Mouse (Mus musculus) ovary, adult 18-20 months (tissue): Measurements from ENCODE around the gene Ift43.

ENCODE experiments used
- DNase-seq: peaks from one replicate; pipeline ENCODE4 v3.0.0; 2022; ENCODE audit warnings: low spot score, mixed read lengths

The Ift43 gene

DNA sequence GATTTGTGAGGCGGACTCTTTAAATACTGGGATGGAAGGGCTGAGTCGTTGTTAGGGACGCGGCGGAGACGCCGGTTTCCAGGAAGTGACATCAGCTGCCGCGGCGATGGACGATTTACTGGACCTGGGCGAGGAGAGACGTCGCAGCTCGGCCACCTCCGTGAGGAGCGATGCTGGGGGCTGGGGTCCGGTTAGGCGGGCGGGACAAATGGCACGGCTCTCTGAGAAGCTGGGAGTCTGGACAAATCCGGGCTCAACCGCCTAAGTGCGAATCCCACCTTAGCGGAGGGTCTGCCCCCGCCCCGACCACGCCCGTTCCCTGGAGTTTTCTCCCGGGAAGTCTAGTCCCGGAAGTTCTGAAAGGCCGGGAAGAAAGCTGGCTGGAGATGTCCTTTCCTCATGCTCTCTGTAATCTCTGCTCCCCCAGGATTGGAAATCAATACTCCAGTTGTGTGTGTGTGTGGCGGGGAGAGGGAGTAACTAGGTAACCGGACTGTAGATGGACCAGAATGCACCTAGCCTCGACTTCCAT is at the start of gene Ift43:
TSS of gene Ift43 (plus strand) at position 61 of the 532 bp plus-strand sequence.
- peak; percentile 71 for DNase-seq

GRCm38 (mm10) chr12:86035586-86035985 is 46.8 kb upstream of the Ift43 start:
- DNase-seq: no peak

- DNase-seq: no peak
Observed at GRCm38 (mm10) chr12:86036368-86037166, 45.8 kb upstream of the Ift43 start.

DNA sequence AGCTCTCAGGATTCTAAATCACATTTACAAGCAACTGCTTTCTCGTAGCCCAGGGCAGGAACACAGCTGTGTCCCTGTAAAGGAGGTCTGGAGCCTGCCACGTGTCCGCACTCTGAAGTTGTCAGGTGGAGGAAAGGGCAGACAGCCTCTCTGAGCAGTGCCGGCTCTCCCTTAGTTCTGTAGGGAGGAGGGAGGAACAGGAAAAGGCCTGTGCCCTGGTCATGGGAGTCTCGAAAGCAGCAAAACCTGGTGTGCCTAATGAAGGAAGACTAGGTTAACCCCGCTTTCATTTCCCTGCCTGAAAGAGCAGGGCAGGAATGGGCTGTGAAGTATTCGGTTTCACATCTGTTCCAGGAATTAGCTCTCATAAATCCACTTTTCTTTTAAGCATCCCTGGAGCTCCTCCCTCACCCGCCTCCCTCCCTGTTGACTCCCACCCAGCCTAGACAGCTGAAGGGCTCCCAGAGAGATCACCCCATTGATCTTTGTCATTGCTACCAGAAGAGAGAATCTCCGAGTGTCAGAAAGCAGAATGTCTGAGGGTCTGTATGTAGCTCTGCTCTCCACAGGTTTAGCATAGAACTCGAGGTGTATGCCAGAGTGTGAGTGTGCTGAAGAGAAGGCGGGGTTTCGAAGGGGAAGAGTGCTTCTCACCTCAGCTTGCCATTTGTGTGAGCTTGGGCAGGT is 45.0 kb upstream of the Ift43 start:
- no peak for DNase-seq

DNA sequence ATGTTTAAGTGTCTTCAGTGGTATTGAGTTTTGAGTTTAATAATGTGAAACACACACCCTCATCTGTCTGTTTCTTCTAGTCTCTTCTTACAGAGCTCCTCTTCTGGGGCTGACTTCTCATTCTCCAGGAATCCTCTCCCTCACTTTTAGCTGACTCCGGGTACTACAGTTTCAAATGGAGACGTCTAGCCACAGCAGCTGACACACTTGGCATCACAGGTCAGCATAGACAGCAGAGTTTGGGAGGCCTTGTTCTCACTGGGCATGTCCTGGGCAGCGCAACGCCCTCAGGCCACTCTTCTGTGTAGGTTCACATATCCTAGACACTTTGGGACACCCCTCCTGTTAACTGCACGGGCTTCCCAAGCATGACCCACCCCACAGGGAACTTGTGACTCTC is 43.3 kb upstream of the Ift43 start:
- no peak for DNase-seq

- no peak for DNase-seq
Observed at GRCm38 (mm10) chr12:86039751-86040150, 42.6 kb upstream of the Ift43 start.

GRCm38 (mm10) chr12:86046141-86046540 is 36.2 kb upstream of the Ift43 start:
- no peak for DNase-seq

DNA sequence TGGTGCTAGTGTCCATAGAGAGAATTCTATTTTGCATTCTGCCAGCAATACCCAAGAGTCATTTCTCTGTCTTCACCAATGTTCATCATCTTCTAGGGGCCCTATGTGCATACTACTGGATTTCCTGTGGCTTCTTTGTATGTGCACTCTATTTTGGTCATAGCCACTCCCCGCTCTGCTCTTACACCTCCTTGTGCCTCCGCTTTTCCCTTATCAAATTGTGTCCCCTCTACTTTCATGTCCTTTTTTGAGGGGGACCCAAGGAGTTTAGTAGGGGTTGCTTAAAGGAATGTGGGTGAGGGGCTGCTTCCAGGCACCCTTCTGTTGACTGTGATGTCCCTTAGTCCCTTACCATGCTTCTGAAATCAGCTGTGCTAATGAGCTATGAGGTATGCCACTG is 35.6 kb upstream of the Ift43 start:
- DNase-seq: no peak

DNA sequence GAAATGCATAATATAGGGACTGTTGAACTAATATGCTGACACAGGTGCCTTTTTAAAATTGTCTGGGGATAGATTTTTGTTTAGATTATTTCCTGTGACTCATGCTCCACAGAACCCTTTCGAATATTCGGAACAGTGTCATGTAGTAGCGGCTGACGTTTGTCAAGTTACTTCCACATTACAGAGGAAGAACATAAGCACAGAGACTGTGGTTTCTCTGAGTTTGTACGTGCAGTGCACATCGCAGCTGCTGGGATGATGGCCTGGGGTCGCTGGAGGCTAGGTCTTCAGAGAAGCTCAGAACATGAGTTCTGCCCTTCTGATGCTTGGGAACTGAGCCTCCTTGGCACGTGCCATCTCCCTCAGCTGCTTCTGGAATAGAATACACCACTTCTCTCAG is 35.0 kb upstream of the Ift43 start:
- DNase-seq: no peak

GRCm38 (mm10) chr12:86049813-86050212 is 32.5 kb upstream of the Ift43 start:
- no peak for DNase-seq

- no peak for DNase-seq
Observed at GRCm38 (mm10) chr12:86051477-86051876, 30.9 kb upstream of the Ift43 start.

DNA sequence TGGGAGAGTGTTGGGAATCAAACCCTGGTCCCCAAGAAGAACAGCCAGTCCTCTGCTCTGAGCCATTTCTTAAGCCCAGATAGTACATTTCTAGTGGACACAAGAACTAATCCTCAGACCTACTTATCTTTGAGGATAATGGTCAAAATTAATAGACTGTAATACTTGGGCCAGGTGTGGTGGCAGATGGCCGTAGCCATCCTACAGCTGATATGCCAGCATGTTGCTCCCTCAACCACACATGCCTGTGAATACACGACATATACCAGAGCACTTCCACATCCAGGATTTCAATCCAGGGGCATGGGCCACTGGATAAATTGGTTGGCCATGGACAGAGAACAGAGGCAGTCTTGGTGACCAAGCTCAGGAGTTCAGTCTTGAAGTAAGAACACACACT is 27.0 kb upstream of the Ift43 start:
- no peak for DNase-seq

- no peak for DNase-seq
Observed at GRCm38 (mm10) chr12:86056976-86057375, 25.4 kb upstream of the Ift43 start.

DNA sequence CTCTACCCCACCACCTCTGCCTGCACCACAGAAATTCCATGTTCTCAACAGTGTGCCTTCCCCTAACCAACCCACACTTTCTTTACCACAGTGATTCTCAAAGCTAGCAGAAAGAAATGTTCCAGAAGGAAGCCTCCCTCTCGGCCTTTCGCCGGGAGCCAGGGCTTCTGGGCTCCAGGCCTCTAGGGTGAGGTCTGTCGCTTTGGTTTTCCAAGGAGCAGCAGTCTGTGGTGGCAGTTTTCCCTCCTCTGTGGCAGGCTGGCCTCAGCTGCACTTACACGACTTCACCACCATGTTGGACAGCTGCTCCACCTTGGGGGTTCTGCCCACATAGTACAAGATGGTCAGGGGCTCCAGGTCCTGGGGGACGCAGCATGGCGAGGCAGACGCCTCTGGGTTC is 24.8 kb upstream of the Ift43 start:
- no peak for DNase-seq

GRCm38 (mm10) chr12:86059341-86059740 is 23.0 kb upstream of the Ift43 start:
- no peak for DNase-seq

DNA sequence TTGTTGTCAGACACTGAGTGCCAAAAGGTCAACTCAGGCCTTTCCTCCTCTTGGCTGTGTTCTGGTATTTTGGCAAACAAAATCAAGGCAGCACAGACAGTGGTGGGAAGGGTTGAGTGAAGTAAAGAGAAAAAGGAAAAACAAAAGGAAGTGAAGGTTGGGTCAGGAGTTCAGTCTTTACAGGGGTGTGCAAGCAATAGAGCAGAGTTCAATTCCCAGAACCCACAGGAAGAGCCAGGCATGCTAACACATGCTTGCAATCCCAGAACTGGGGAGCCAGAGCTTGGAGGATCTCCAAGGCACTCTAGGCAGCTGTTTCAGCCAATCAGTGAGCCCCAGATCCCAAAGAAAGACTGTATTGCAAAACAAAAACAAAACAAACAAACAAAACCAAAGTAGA is 17.5 kb upstream of the Ift43 start:
- DNase-seq: no peak

DNA sequence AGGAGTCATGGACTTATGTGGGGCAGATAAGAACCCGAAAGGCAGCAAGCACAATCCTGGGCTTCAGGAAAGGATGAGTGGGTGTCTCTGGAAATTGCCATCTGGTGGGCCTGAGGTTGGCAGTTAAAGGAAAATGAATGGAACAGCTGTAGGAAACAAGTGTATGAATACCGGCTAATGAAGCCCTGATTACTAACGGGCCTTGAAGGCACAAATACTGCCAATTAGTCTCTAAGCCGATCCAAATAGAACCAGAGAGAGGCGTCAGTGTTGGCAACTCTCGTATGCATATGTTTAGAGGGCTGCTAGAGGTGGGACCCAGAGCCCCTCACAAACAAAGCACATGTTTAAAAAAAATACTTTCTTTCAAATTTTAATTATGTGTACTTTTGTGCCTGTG is 10.9 kb upstream of the Ift43 start:
- no peak for DNase-seq

GRCm38 (mm10) chr12:86074681-86075080 is 7.7 kb upstream of the Ift43 start:
- DNase-seq: no peak

DNA sequence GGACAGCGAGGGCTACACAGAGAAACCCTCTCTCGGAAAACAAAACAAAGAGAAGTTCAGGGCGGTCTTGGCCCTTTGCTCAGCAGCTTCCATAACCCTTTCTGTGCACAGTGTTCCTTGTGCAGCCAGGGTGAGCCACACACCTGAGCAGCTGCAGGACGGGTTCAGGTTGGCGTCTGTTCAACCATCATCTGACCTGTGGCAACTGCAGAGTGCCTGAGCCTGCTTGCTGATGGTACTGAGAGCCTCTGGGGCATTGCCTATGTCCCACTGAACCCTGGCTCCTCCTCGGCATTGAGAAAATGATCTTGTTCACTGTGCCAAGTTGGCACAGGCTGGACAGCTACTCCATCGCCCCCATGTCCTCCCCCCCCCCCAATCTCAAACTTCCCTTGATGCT is 7.0 kb upstream of the Ift43 start:
- no peak for DNase-seq

GRCm38 (mm10) chr12:86076321-86076901 is 5.9 kb upstream of the Ift43 start:
- peak; percentile 41 for DNase-seq

DNA sequence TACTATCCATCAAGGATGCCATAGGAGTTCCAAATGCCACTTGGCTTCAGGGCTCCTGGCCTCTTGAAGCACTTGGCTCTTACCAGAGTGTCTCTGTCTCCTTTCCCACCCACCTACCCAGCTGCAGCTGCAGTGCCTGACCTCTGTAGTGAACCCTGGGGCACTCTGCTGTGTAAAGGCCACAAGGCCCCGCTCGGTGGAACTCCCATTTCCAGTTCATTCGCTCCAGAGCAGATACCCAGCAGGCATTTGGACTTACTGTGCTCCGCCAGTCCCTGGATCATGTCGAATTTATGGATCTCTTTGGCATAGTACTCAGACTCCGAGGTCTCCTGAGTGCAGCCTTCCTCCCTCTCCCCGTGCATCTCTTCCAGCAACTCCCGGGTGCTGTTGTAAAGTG is 5.0 kb upstream of the Ift43 start:
- DNase-seq: no peak

DNA sequence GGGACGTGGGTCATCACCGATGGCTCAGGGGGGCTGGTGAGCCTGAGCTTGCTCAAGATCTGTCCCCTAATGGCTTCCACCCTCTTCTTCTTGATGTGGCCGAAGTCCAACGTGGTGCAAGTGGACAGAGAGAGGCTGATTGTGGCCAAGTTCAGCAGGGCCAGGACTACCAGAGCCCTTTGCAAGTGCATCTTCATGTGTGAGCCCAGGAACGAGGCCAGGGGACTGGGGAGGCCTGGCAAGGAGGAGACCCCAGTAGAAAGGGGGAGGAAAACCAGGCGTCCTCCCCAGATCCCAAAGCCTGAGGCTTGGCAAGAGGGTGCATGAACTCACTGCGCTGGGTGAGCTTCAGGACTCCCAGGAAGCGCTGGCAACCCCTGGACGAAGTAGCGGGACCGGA is 4.6 kb upstream of the Ift43 start:
- no peak for DNase-seq

GRCm38 (mm10) chr12:86078176-86078552 is 4.2 kb upstream of the Ift43 start:
- no peak for DNase-seq
